Mouse (Mus musculus) activated CD4-positive, CD25-positive, alpha-beta regulatory T cell, adult 9 weeks (primary cell): Measurements from ENCODE around the gene Itpk1. TPM values are rescaled to one million over a fixed set of nuclear protein-coding genes. Genes with fewer than 3 reads are reported as not detected.

Experiments
- polyA plus RNA-seq: library from polyadenylated mRNA; unstranded; fragments of 100-300 nt; shearing (Covaris generic); gene quantifications from one replicate; pipeline ENCODE4 v1.2.1, GENCODE M21; 2017

The Itpk1 gene
- polyA plus RNA-seq = 37.1 TPM

GRCm38 (mm10) chr12:102704457-102705198 is at the start of gene Itpk1:
TSS of gene Itpk1 (minus strand) at chr12:102704930.

GRCm38 (mm10) chr12:102743589-102744574 is 39.2 kb upstream of the Itpk1 start, which contains the start of the genes Moap1 and Tmem251:
TSS of gene Moap1 (minus strand) at chr12:102743661.
TSS of gene Tmem251 (plus strand) at chr12:102743762.

GRCm38 (mm10) chr12:102554721-102555516 is 149.8 kb downstream of the Itpk1 start, which contains the start of gene Chga:
TSS of gene Chga (plus strand) at chr12:102554969.

Other genes with a start within 250 kb of the Itpk1 start
- gene Golga5, start 235.8 kb downstream of the Itpk1 start, polyA plus RNA-seq = 30.8 TPM
- gene Chga, start 150.0 kb downstream of the Itpk1 start, polyA plus RNA-seq = not detected
- gene Moap1, start 38.7 kb upstream of the Itpk1 start, polyA plus RNA-seq = 5.8 TPM
- 8.7 TPM for gene Tmem251, start 38.8 kb upstream of the Itpk1 start, polyA plus RNA-seq
- not detected for gene Gm28051, start 52.8 kb upstream of the Itpk1 start, polyA plus RNA-seq
- gene Gon7, start 52.9 kb upstream of the Itpk1 start, polyA plus RNA-seq = 28.5 TPM
- 36.5 TPM for gene Ubr7, start 53.0 kb upstream of the Itpk1 start, polyA plus RNA-seq
- gene Gm20604, start 53.7 kb upstream of the Itpk1 start, polyA plus RNA-seq = 8.1 TPM
- gene Btbd7, start 173.5 kb upstream of the Itpk1 start, polyA plus RNA-seq = 7.8 TPM
- not detected for gene Cox8c, start 194.4 kb upstream of the Itpk1 start, polyA plus RNA-seq
- gene Unc79, start 243.9 kb upstream of the Itpk1 start, polyA plus RNA-seq = 0.60 TPM